Mouse (Mus musculus) myocyte (in vitro differentiated cells): ENCODE results near the gene H1f0. TPM values are rescaled to one million over a fixed set of nuclear protein-coding genes. Genes with fewer than 3 reads are reported as not detected.
A peak's percentile ranks its signal among the peaks of the same experiment; 100 is the strongest.

ENCODE experiments used
- H3K27me3 ChIP-seq: one replicate; pipeline ENCODE4 v1.6.1; 2011; ENCODE audit not compliant: control insufficient read depth, insufficient read depth, insufficient read length
- H3K36me3 ChIP-seq: one replicate; pipeline ENCODE4 v1.6.1; 2011; ENCODE audit not compliant: control insufficient read depth, insufficient read depth
- H3K4me2 ChIP-seq: one replicate; pipeline ENCODE4 v1.6.1; 2011; ENCODE audit warnings: low read depth, control low read depth
- H3K4me3 ChIP-seq: one replicate; pipeline ENCODE4 v1.5.1; 2011; ENCODE audit warnings: mild to moderate bottlenecking, control low read depth, moderate library complexity
- H3K79me2 ChIP-seq: one replicate; pipeline ENCODE4 v1.6.1; 2011; ENCODE audit not compliant: control insufficient read depth, insufficient read depth
- H3ac ChIP-seq: one replicate; pipeline ENCODE4 v1.6.1; 2011; ENCODE audit not compliant: control insufficient read depth, insufficient read length
- CEBPB ChIP-seq: IDR thresholded peaks from 2 replicates; pipeline ENCODE4 v1.6.1; 2011; ENCODE audit warnings: mild to moderate bottlenecking, moderate library complexity; ENCODE audit not compliant: poor library complexity, insufficient read depth, severe bottlenecking
- E2F4 ChIP-seq: IDR thresholded peaks from one replicate; pipeline ENCODE4 v1.6.1; 2011; ENCODE audit warnings: mild to moderate bottlenecking, control low read depth, moderate library complexity; ENCODE audit not compliant: insufficient read depth
- MAX ChIP-seq: IDR thresholded peaks from one replicate; pipeline ENCODE4 v1.6.1; 2011; ENCODE audit warnings: low read depth, mild to moderate bottlenecking, control low read depth
- MYOD1 ChIP-seq, 3 experiments: IDR thresholded peaks; one replicate each; pipeline ENCODE4 v1.6.1; 2011; ENCODE audit warnings: control low read depth in 2 of 3, low read depth in 2 of 3, mild to moderate bottlenecking in 2 of 3, moderate library complexity in 1 of 3; ENCODE audit not compliant: insufficient read length in 2 of 3, control insufficient read depth in 1 of 3
- MYOG ChIP-seq, 3 experiments: IDR thresholded peaks; one replicate each; pipeline ENCODE4 v1.6.1; 2011; ENCODE audit warnings: control low read depth in 2 of 3, low read depth in 2 of 3, mild to moderate bottlenecking in 2 of 3; ENCODE audit not compliant: insufficient read length in 2 of 3, control insufficient read depth in 1 of 3, insufficient read depth in 1 of 3
- POLR2A ChIP-seq: IDR thresholded peaks from one replicate; pipeline ENCODE4 v1.6.1; 2011; ENCODE audit warnings: low read depth, mild to moderate bottlenecking, control low read depth, moderate library complexity; ENCODE audit not compliant: insufficient read length
- POLR2AphosphoS2 ChIP-seq: IDR thresholded peaks from one replicate; pipeline ENCODE4 v1.6.1; 2011; ENCODE audit warnings: low read depth, control low read depth; ENCODE audit not compliant: insufficient read length
- REST ChIP-seq: IDR thresholded peaks from one replicate; pipeline ENCODE4 v1.6.1; 2011; ENCODE audit warnings: mild to moderate bottlenecking, control low read depth, moderate library complexity; ENCODE audit not compliant: insufficient read depth, insufficient read length
- SRF ChIP-seq: IDR thresholded peaks from one replicate; pipeline ENCODE4 v1.6.1; 2011; ENCODE audit warnings: low read depth; ENCODE audit not compliant: control insufficient read depth, insufficient read length
- TCF12 ChIP-seq: IDR thresholded peaks from one replicate; pipeline ENCODE4 v1.6.1; 2011; ENCODE audit warnings: mild to moderate bottlenecking, control low read depth; ENCODE audit not compliant: poor library complexity, insufficient read depth, severe bottlenecking
- TCF3 ChIP-seq: IDR thresholded peaks from one replicate; pipeline ENCODE4 v1.6.1; 2011; ENCODE audit warnings: low read depth, control low read depth; ENCODE audit not compliant: insufficient read length
- USF1 ChIP-seq: IDR thresholded peaks from one replicate; pipeline ENCODE4 v1.6.1; 2011; ENCODE audit warnings: low read depth, mild to moderate bottlenecking, control low read depth, moderate library complexity
- polyA plus RNA-seq: library from polyadenylated mRNA; unstranded; fragments of >200 nt; fragmentation: generic; extraction: Trizol; gene quantifications from one replicate; pipeline ENCODE4 v1.2.1, GENCODE M21; 2012; ENCODE audit warnings: missing spikeins

Gene H1f0
- polyA plus RNA-seq = 423 TPM

DNA sequence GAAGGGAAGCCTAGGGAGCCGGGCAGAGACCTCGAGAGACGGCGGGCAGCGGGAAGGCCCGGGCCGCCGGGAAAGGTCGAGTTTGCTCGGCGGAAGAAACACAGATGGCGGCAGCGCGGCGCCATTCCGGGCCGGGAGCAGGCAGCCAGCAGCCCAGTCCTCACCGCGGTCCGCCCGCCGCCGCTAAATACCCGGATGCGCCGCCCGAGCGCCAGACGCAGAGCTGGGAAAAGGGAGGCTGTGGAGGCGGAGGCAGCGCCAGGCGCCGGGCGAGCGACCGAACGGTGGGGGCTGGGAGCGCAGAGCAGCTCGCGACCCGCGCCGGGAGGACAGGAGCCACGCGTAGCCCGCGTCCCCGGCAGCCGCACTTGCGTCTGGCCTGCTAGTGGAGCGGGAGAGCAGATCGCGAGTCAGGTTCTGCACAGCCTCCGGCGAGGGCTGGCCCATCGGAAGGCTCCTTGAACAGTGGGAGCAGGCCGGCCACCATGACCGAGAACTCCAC, at the start of gene H1f0:
Gene H1f0, plus strand, starts transcription at position 214 of the 502 bp plus-strand sequence.
- peak within 1 kb of the TSS; percentile 79 for H3K4me3 ChIP-seq
- peaks cover 18% of the 10 kb centered on the region for H3K79me2 ChIP-seq
- no peaks in the 10 kb centered on the region for H3K36me3 ChIP-seq
- peak within 1 kb of the TSS; percentile 98 for H3K4me2 ChIP-seq
- peaks cover 18% of the 10 kb centered on the region for H3K27me3 ChIP-seq
- no peak for TF ChIP-seq TCF12
- peak; percentile 99 for TF ChIP-seq POLR2A
- peak; percentile 26 for TF ChIP-seq TCF3
- peak in 2 of 3 experiments; percentile 59 to 61 for TF ChIP-seq MYOG (IDR thresholded peaks at IDR 0.05; ENCODE audit: control insufficient read depth in 1 of 3, insufficient read depth in 1 of 3, insufficient read length in 2 of 3, low read depth in 2 of 3)
- TF ChIP-seq MYOD1 (IDR thresholded peaks at IDR 0.05; ENCODE audit: control insufficient read depth in 1 of 3, insufficient read length in 2 of 3, low read depth in 2 of 3) = peak in 1 of 3 experiments; percentile 53
- TF ChIP-seq POLR2AphosphoS2 = peak; percentile 100
- TF ChIP-seq REST = no peak
- peak within 1 kb of the TSS; percentile 54 for H3ac ChIP-seq

DNA sequence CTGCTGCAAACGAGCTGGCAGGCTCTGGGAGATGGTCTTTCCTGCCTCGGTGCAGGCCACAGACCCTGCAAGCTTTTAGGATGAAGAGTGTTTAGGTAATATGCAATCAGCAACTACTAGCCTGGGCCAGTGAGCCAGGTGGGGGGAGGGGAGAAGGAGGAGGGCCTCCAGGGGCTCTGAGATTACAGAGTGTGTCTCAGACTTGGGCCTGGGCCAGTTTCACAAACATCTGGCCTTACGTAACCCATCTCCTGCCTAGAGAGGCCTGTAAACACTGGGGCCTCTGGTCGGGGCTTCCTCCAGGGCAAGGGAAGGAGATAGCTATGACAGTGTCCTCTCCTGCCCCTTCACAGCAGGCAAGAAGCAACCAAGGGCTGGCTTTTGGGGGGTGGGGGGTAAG, 49.4 kb upstream of the H1f0 start:
- H3K4me2 ChIP-seq = no peak overlapping the region
- H3K4me3 ChIP-seq = no peak overlapping the region
- no peak overlapping the region for H3ac ChIP-seq
- no peaks in the 10 kb centered on the region for H3K36me3 ChIP-seq
- H3K27me3 ChIP-seq = peaks cover 55% of the 10 kb centered on the region
- no peak for TF ChIP-seq SRF
- no peak for TF ChIP-seq POLR2A
- TF ChIP-seq MYOD1 (IDR thresholded peaks at IDR 0.05; ENCODE audit: control insufficient read depth in 1 of 3, insufficient read length in 2 of 3, low read depth in 2 of 3) = no peak
- TF ChIP-seq TCF12 = no peak
- TF ChIP-seq MAX = no peak
- TF ChIP-seq CEBPB = peak; percentile 62; the same call in 1 of the 2 replicates
- TF ChIP-seq POLR2AphosphoS2 = no peak
- TF ChIP-seq REST = no peak
- TF ChIP-seq TCF3 = no peak
- no peaks in the 10 kb centered on the region for H3K79me2 ChIP-seq

- no peaks in the 10 kb centered on the region for H3K79me2 ChIP-seq
- no peak overlapping the region for H3K4me3 ChIP-seq
- H3ac ChIP-seq = no peak overlapping the region
- H3K4me2 ChIP-seq = no peak overlapping the region
- TF ChIP-seq POLR2A = no peak
- no peak for TF ChIP-seq CEBPB
- TF ChIP-seq TCF3 = no peak
- TF ChIP-seq MAX = no peak
- no peak for TF ChIP-seq E2F4
- TF ChIP-seq POLR2AphosphoS2 = no peak
- no peak for TF ChIP-seq MYOD1 (IDR thresholded peaks at IDR 0.05; ENCODE audit: control insufficient read depth in 1 of 3, insufficient read length in 2 of 3, low read depth in 2 of 3)
- TF ChIP-seq REST = no peak
- H3K36me3 ChIP-seq = no peaks in the 10 kb centered on the region
- H3K27me3 ChIP-seq = peaks cover 43% of the 10 kb centered on the region
Observed at GRCm38 (mm10) chr15:78980084-78980483, 48.2 kb upstream of the H1f0 start.

DNA sequence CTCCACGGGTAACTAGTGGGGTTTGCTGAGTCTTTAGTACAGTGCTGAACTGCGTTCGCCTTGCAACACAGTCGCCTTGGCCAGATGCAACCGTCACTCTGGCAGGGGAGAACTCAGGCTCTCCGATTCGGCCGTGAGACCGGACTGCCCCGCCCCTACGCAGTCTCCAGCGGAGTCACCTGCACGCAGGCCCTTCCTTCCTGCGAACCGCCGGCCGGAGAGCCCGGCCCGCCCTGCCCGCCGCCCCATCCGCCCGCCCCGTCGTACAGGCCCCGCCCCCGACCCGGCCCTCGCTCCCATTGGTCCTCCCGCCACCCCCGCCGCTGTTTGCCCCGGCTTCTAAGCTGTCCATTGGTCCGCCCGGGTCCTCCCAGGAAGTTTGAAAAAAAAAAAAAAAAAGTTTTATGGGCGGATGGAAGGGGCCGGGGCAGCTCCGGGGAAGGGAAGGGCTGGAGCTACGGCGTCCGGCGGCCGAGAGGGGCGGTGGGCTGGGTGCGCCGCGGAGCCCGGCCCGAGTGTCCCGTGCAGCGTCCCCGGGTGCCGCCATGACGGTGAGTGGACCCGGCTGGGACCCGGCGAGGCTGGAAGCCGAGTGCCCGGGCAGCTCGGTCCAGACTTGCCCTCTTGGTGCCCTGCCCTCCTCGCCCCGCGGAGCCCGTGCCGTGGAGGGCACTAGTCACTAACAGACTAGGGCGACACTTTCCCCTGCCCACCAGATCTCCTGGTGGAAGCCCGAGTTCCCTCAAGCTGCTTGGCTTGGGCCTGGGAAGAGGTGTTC, 45.4 kb upstream of the H1f0 start:
- TF ChIP-seq POLR2AphosphoS2 (peak; percentile 62), SRF (no peak), E2F4 (peak; percentile 59), MYOG (IDR thresholded peaks at IDR 0.05; ENCODE audit: control insufficient read depth in 1 of 3, insufficient read depth in 1 of 3, insufficient read length in 2 of 3, low read depth in 2 of 3) (no peak), POLR2A (peak; percentile 78), USF1 (no peak), MAX (no peak), MYOD1 (IDR thresholded peaks at IDR 0.05; ENCODE audit: control insufficient read depth in 1 of 3, insufficient read length in 2 of 3, low read depth in 2 of 3) (peak in 1 of 3 experiments; percentile 39), REST (no peak), CEBPB (no peak), TCF3 (no peak)
- H3ac ChIP-seq = peak overlapping the region; percentile 79
- H3K79me2 ChIP-seq = no peaks in the 10 kb centered on the region
- peak overlapping the region; percentile 95 for H3K4me2 ChIP-seq
- H3K4me3 ChIP-seq = peak overlapping the region; percentile 54
- H3K27me3 ChIP-seq = peaks cover 16% of the 10 kb centered on the region
- H3K36me3 ChIP-seq = no peaks in the 10 kb centered on the region
